Mouse (Mus musculus) gastrocnemius, adult 2 months (tissue): ENCODE measurements around the gene Pcf11. TPM values are rescaled to one million over a fixed set of nuclear protein-coding genes. Genes with fewer than 3 reads are reported as not detected.

Source experiments
- DNase-seq: peaks from one replicate; pipeline ENCODE4 v3.0.0; 2022
- H3K27ac ChIP-seq: fragments of 200-600 bp; 2 replicates; pipeline ENCODE4 v1.8.1; 2022; ENCODE audit warnings: mild to moderate bottlenecking
- H3K4me3 ChIP-seq: fragments of 200-600 bp; 2 replicates; pipeline ENCODE4 v1.8.1; 2022; ENCODE audit warnings: mild to moderate bottlenecking, moderate library complexity
- CTCF ChIP-seq: fragments of 200-600 bp; IDR thresholded peaks from 2 replicates; pipeline ENCODE4 v1.8.1; 2022; ENCODE audit warnings: antibody characterized with exemption, mild to moderate bottlenecking, moderate library complexity
- intact Hi-C: fragments of 180-260 bp; cut with DNase I; formaldehyde crosslinking; loops from one replicate; pipeline ENCODE4 v1.15.1; 2025
- long read RNA-seq, 2 experiments: library from polyadenylated mRNA; stranded (forward); transcript quantifications; one replicate each; pipeline ENCODE4 v2.0.0; 2021
- total RNA-seq, 2 experiments: library from RNA; stranded (reverse); gene quantifications; 2 replicates each; pipeline ENCODE4 v1.2.3; 2021

Pcf11 gene
- total RNA-seq: 10 to 100 TPM; 19.2 to 25.9 TPM
- long read RNA-seq, experiment 1, full-length matches to known transcripts: 6 of 11 reads
- long read RNA-seq, experiment 1, partial matches to known transcripts: 4 of 11 reads
- long read RNA-seq, experiment 1, other reads (novel, unspliced or antisense): 1 of 11 reads
- long read RNA-seq, experiment 2, partial matches to known transcripts: 3 of 6 reads
- long read RNA-seq, experiment 2, other reads (novel, unspliced or antisense): 1 of 6 reads

DNA sequence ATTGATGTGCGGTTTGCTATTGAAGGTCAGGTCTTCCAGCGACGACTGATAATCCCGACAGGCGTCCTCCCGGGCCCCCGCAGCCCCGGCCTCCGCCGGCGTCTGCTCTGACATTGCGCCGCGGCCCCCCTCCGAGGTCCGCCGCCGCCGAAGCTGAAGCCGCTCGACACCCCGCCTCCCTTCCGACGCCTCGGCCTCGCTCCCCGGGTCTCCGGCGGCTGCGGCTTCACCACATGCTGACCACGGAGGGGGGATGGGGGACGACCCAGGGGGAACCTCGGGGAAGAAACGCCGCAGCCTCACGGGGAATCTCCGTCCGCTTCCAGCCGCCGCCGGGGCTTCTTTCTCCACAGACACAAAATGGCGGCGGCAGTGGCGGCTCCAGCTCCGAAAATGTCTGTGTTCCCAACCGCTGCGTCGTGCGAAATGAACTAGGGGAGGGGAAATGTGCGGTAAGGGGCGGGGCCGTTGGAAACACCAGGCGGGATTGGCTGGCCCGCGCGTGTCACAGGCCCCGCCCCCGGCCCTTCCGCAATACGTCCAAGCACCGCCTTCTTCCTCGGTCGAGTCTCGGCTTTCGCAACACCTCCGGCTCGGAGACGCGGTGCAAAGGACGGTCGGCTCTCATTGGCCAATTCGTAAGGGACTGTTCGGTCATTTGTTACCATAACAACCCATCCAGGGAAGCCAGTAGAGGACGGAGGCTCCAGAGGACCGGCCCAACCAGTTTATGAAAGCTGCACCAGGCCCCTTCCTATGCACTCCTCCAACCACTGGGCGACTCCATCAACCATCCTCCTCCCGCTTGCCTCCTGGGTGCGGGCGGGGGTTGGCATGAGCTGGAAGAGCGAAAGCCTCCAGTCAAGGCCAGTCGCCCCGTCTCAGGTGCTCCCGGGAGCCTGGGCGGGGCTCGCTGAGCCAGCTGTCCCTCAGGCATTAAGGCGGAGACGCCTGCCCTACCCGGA, at the start of gene Pcf11:
TSS of gene Pcf11 (minus strand) at position 428 of the 965 bp plus-strand sequence.
- peak within 1 kb of the TSS; percentile 89 for H3K4me3 ChIP-seq
- intact Hi-C loops: loop anchor here (1.0 to 5.0 kb wide), 4 partner anchors 32 to 158 kb away; partner anchors contain the start of genes Ankrd42 and Rab30
- peak within 1 kb of the TSS; percentile 100 for H3K27ac ChIP-seq
- TF ChIP-seq CTCF: no peak
- DNase-seq: peak; percentile 97

DNA sequence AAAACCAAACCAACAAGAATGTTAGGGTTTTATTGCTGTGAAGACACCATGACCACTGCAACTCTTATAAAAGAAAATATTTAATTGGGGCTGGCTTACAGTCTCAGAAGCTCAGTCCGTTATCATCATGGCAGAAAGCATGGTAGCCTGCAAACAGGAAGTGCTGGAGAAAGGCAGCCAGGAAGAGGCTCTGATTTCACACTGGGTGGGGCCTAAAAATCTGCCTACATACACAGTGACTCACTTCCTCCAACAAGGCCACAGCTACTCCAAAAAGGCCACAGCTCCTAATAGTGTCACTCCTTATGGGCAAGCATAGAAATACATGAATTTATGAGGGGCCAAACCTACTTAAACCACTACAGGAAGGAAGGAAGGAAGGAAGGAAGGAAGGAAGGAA, 45.3 kb upstream of the Pcf11 start:
- TF ChIP-seq CTCF: no peak
- intact Hi-C loops: no loop called here
- H3K27ac ChIP-seq: no peak overlapping the region
- DNase-seq: no peak
- no peak overlapping the region for H3K4me3 ChIP-seq

DNA sequence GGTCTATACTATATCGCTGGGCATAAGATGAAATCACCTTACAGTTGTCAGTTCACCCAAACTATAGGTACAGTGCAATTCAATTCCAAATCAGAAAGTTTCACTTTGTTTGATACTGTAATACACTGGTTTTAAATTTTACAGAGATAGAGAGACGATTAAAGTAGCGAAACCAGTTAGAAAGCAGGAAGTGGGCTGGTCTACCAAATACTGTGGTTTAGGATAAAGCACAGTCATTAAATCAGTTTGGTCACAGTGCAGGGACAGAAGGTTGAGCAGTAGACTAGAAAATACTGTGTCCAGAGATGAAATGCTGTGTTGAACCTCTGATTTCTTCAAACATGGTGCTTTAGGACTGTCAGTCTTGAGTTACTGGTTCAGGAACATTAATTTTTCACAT, 41.9 kb upstream of the Pcf11 start:
- H3K27ac ChIP-seq: no peak overlapping the region
- no peak overlapping the region for H3K4me3 ChIP-seq
- TF ChIP-seq CTCF: no peak
- no peak for DNase-seq
- intact Hi-C loops: no loop called here

DNA sequence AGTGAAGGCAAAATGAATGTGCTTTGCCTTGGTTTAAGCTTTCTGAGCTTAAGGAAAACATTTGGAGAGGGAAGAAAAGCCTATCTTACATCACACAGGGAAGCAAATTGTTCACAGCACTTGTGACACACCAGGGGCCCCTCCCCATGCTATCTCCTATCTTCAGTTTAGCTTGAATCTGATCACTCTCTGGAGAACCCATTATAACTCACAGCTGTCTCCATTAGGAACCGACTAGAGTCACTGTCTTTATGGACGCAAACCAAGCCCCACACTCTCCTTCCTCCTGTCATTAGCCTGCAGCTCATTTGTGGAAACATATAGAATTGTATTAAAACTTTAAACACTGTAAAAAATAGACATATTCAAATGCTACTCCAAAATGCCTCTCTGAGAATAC, 39.8 kb upstream of the Pcf11 start:
- no peak overlapping the region for H3K4me3 ChIP-seq
- DNase-seq: no peak
- intact Hi-C loops: no loop called here
- TF ChIP-seq CTCF: no peak
- no peak overlapping the region for H3K27ac ChIP-seq

DNA sequence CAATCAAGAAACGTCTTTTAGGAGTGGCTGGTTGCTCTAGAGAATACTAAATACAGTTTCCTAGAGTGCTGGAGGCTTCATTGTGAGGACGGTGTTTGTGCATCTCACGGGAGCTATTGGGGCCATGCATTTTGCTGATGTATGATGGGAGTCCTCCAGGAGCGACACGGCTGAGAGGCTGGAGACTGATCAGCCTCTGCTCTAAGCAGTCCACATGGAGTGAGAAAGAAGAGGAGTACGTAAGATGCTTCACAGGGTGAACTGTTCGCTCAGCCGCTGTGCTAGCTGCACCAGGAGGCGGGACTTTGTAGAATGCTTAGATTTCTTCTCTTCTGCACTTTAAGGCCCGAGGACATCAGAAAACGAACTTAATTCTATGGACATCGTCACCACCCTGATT, 37.0 kb upstream of the Pcf11 start:
- Histone ChIP-seq H3K4me3 (no peak overlapping the region), H3K27ac (no peak overlapping the region)
- TF ChIP-seq CTCF: no peak
- intact Hi-C loops: no loop called here
- no peak for DNase-seq

DNA sequence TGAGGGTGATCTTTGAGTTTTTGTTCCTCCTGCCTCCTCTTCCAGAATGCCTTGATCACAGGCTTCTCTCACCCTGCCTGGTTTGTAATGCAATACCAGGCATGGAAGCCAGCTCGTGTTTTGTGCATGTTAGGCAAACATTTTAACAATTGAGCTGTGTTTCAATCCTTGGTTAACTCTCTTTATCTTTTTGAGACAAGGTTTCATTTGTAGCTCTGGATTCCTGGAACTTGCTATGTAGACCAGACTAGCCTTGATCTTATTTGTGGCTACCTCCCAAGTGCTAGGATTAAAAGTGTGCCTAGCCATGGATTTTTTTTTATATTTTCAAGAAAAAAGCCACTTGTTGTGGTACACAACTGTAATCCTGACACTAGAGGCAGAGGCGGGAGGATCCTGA, 35.8 kb upstream of the Pcf11 start:
- no peak overlapping the region for H3K27ac ChIP-seq
- DNase-seq: no peak
- intact Hi-C loops: no loop called here
- TF ChIP-seq CTCF: no peak
- no peak overlapping the region for H3K4me3 ChIP-seq

DNA sequence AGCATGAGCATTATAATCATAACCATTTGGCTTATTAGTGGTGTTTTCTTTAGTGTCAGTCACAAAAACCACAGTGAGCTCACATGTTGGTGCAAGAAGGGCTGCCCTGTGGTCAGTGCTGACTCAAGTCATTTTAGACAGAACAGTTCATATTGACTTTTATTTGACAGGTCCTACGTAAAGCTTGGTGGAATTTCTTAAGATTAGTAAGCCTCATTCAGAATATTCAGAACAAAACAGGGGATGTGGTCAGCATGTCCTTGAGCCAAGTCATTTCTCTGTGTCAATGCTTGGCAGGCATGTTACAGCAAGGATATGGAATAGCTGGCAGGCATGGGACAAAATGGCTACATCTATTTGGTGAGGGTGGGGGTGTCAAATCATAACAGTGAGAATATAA, 33.9 kb upstream of the Pcf11 start:
- Histone ChIP-seq H3K4me3 (no peak overlapping the region), H3K27ac (no peak overlapping the region)
- TF ChIP-seq CTCF: no peak
- intact Hi-C loops: no loop called here
- no peak for DNase-seq

DNA sequence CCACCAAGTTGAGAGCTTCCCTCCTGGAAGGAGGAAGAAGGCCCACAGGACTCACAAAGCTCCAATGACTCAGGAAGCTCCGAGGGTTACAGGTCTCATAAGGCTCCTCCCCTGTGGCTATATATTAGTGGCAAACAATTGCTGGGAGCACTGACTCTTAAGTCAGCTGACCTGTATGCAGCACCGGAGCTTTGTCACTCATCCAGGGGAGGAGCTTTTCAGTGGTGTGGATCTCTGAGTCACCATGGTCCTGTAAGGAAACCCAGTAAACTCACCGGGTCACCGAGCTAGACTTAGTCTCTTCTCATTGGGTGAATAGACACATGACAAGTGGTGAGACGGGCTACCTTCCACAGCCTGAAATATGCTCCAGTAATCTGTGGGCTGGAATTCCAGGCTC, 29.0 kb upstream of the Pcf11 start:
- no peak for TF ChIP-seq CTCF
- no peak overlapping the region for H3K4me3 ChIP-seq
- intact Hi-C loops: no loop called here
- DNase-seq: no peak
- no peak overlapping the region for H3K27ac ChIP-seq

DNA sequence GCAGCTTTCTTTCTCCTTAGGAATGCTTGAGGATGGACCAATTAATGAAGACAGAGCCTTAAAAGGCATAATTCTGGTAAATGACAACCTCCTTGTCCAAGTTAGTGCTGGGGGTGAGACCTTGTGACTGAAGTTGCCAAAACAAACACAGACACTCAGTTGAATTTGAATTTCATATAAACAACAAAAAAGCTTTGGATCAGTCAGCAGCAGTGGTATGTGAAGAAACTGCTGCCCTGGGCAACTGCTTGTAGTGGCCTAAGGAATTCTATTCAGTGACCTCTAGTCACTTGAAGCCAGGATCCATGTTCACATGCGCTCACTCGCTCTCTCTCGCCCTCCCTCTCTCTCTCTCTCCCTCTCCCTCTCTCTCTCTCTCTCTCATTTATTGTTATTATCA, 26.7 kb upstream of the Pcf11 start:
- no peak overlapping the region for H3K27ac ChIP-seq
- H3K4me3 ChIP-seq: no peak overlapping the region
- intact Hi-C loops: no loop called here
- DNase-seq: no peak
- TF ChIP-seq CTCF: no peak

DNA sequence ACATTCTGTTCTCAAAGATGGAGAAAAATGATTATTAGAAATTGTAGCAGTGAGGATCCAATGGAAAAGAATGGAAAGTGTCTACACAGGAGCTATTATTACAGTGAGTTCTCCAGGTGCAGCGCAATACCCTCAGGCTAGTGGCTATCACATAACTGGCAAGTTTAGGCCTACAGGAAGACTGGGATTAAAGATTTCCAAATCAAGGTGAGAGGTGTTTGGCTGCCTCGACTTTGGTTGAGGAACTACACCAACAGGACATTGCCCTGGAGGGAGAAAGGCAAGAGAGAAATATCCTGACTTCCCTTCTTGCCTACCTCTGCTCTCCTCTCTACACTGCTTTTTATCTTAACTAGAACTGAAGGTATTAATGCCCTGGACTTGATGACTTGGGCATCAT, 19.4 kb upstream of the Pcf11 start:
- intact Hi-C loops: no loop called here
- DNase-seq: no peak
- TF ChIP-seq CTCF: no peak
- Histone ChIP-seq H3K4me3 (no peak overlapping the region), H3K27ac (no peak overlapping the region)

DNA sequence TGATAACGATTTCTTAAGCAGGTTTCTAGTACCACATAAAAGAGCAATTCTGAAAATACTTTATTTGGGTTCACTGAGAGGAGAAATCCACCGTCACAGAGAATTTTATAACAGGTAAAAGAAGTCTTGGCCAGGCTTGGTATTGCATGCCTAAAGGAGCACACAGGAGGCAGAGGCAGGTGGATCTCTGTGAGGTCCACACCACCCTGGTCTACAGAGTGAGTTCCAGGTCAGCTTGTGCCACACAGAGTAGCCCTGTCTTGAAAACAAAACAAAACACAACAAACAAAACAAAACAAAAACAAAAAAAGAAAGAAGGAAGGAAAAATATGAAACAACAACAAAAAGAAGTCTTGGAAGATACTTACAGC, 18.6 kb upstream of the Pcf11 start:
- no peak for DNase-seq
- no peak for TF ChIP-seq CTCF
- Histone ChIP-seq H3K27ac (no peak overlapping the region), H3K4me3 (no peak overlapping the region)
- intact Hi-C loops: no loop called here

DNA sequence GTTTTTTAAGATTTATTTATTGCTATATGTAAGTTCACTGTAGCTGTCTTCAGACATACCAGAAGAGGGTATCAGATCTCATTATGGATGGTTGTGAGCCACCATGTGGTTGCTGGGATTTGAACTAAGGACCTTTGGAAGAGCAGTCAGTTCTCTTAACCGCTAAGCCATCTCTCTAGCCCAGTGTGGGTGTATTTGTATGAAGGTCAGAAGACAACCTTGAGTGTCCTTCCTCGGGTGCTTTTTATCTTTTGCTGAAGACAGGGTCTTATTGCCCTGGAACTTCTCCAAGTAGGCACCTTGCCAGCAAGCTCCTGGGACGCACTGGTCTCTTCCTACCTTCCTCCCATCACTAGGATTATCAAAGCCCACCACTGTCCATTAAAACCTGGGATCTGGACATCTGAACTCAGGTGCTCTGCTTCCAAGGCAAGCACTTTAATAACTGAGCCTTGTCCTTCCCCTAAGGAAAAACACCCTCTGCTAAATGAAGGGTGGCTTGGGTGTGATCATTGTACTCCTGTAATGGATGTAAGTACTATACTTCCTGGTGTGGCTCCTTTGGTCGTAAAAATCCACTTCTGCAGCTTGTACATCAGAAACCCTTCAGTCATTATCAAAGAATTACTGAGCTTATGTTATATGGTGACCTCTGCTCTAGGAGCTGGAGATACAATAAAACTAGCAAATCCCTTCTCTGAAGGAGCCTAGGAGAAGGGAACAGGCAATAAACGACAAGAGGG, 18.0 kb upstream of the Pcf11 start:
- H3K4me3 ChIP-seq: no peak overlapping the region
- intact Hi-C loops: no loop called here
- no peak for TF ChIP-seq CTCF
- no peak for DNase-seq
- H3K27ac ChIP-seq: no peak overlapping the region

DNA sequence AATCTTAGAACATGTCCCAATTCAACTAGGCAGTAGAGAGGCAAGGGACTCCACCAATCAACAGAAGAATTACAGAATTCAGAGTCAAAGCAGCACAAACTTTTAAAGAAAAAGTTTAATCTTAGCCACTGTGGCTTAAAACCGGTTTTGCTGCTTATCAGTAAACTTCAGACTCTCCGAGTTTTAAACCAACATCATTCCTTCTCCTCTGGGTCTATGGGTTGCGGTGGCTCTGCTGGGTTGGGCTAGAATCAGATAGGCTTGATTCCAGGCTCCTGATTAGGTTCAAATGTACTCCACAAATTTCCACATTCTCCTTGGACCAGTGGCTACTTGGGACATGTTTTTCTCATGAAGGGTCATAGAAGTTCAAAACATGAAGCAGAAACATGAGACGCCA, 7.6 kb upstream of the Pcf11 start:
- Histone ChIP-seq H3K27ac (no peak overlapping the region), H3K4me3 (no peak overlapping the region)
- intact Hi-C loops: no loop called here
- no peak for DNase-seq
- no peak for TF ChIP-seq CTCF
